Mouse (Mus musculus) hindbrain, embryonic 16.5 days (tissue): Measurements from ENCODE around the gene Fdxacb1. TPM values are rescaled to one million over a fixed set of nuclear protein-coding genes. Genes with fewer than 3 reads are reported as not detected.

Experiments
- ATAC-seq: fragments of 200-750 bp; cut with Nextera tagmentation; 2 replicates; pipeline ENCODE4 v1.8.0; 2017; ENCODE audit warnings: moderate TSS enrichment, moderate library complexity
- H3K27ac ChIP-seq: fragments of 300-500 bp; sonication (generic); 2 replicates; pipeline ENCODE4 v1.5.1; 2014; ENCODE audit warnings: low read depth, mild to moderate bottlenecking, control low read depth, low read length, moderate library complexity
- H3K27me3 ChIP-seq: fragments of 300-500 bp; sonication (generic); replicated peaks from 2 replicates; pipeline ENCODE4 v1.6.1; 2014; ENCODE audit warnings: low read length; ENCODE audit not compliant: control insufficient read depth, insufficient read depth
- H3K36me3 ChIP-seq: fragments of 300-500 bp; sonication (generic); 2 replicates; pipeline ENCODE4 v1.6.1; 2014; ENCODE audit warnings: mild to moderate bottlenecking, low read length, moderate library complexity, mixed read lengths; ENCODE audit not compliant: control insufficient read depth, insufficient read depth
- H3K4me1 ChIP-seq: fragments of 300-500 bp; sonication (generic); 2 replicates; pipeline ENCODE4 v1.6.1; 2014; ENCODE audit warnings: low read depth, low read length; ENCODE audit not compliant: control insufficient read depth, insufficient read depth
- H3K4me2 ChIP-seq: fragments of 300-500 bp; sonication (generic); 2 replicates; pipeline ENCODE4 v1.6.1; 2014; ENCODE audit warnings: mild to moderate bottlenecking, low read length, control low read depth, moderate library complexity
- H3K4me3 ChIP-seq: fragments of 300-500 bp; sonication (generic); 2 replicates; pipeline ENCODE4 v1.5.1; 2014; ENCODE audit warnings: mild to moderate bottlenecking, low read length, control low read depth, moderate library complexity
- H3K9ac ChIP-seq: fragments of 300-500 bp; sonication (generic); 2 replicates; pipeline ENCODE4 v1.6.1; 2014; ENCODE audit warnings: low read depth, mild to moderate bottlenecking, control low read depth, low read length, moderate library complexity
- H3K9me3 ChIP-seq: fragments of 300-500 bp; sonication (generic); 2 replicates; pipeline ENCODE4 v1.6.1; 2014; ENCODE audit warnings: mild to moderate bottlenecking, low read length, moderate library complexity; ENCODE audit not compliant: control insufficient read depth
- WGBS: fragments of 180-500 bp; shearing (Covaris S2); extraction: QIAGEN DNeasy Blood & Tissue Kit; methylation state at CpG from one replicate; pipeline ENCODE4 v1.1.7; 2014; 5-methylcytosine and 5-hydroxymethylcytosine counted together
- polyA plus RNA-seq: library from polyadenylated mRNA; unstranded; fragments of >200 nt; fragmentation: Nextera tagmentation; extraction: Ambion mirVana; gene quantifications from 2 replicates; pipeline ENCODE4 v1.2.1, GENCODE M21; 2015

The Fdxacb1 gene
- polyA plus RNA-seq, 1 experiment from 2014 or later = 11.1 TPM

DNA sequence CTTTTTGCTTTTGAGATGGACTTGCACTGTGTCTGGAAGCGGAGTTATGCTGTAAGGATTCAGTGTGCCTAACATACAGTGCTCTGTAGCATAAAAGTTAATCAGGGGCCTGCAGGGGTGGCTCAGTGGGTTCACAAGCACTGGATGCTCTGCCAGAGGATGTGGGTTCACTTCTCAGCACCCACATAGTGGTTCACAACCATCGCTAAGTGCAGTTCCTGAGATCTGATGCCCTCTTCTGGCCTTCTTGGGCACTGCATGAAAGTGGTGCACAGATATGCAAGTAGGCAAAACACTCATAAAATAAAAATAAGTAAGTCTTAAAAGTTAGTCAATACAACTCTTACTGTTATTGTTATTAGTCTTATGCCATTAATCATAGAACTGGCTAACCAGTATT, 14.1 kb downstream of the Fdxacb1 start:
- Histone ChIP-seq H3K9me3 (no peaks in the 10 kb centered on the region), H3K36me3 (peaks cover 56% of the 10 kb centered on the region), H3K4me1 (no peaks in the 10 kb centered on the region; the same call in 1 of the 2 replicates), H3K4me2 (no peak overlapping the region), H3K27me3 (no peaks in the 10 kb centered on the region), H3K27ac (no peak overlapping the region), H3K9ac (no peak overlapping the region), H3K4me3 (no peak overlapping the region)
- WGBS = 74% methylated on average over 2 of the region's 2 CpGs
- ATAC-seq = no peak

DNA sequence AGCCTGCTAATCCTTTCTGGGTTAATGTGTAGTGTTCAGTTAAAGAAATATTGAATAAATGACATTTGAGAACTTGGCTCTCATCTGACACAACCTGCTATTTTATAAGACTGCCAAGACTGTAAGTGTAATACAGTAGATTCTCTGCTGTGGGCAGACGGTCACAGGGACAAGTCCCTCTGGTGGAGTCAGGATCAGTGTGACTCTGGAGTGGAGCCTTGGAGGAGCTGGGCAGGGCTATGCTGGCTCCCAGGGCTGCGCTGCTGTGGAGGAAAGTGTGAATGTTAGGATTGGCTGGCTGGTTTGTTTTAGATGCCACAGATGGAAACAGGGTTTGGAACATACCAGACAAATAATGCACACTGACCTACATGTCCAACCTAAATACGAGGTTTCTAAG, 27.2 kb downstream of the Fdxacb1 start:
- 87% methylated on average over 3 of the region's 3 CpGs for WGBS
- H3K9me3 ChIP-seq = no peaks in the 10 kb centered on the region
- H3K4me1 ChIP-seq = no peaks in the 10 kb centered on the region
- no peak overlapping the region for H3K4me3 ChIP-seq
- ATAC-seq = no peak
- no peak overlapping the region for H3K27ac ChIP-seq
- H3K36me3 ChIP-seq = peaks cover 12% of the 10 kb centered on the region
- H3K9ac ChIP-seq = no peak overlapping the region
- no peaks in the 10 kb centered on the region for H3K27me3 ChIP-seq
- no peak overlapping the region for H3K4me2 ChIP-seq

DNA sequence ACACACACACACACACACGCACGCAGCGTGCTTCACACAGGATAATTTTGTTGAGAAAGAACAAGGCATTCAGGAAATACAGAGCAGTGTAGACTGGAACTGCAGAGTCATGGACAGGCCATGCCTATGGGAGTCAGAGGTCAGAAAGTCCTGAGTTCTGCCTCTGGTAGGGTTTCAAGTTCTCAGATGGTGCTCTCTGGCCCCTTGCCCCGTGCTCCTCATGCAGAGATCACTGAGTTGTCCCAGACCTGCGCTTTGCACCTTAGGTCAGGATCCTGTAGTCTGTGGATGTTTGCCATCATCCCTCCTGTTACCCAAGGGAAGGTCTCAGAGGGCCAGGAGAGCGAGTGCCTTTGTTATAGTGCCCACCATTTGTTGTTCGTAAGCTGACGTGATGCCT, 28.7 kb downstream of the Fdxacb1 start:
- no peak for ATAC-seq
- Histone ChIP-seq H3K9me3 (no peaks in the 10 kb centered on the region), H3K27ac (no peak overlapping the region), H3K27me3 (no peaks in the 10 kb centered on the region), H3K4me1 (no peaks in the 10 kb centered on the region), H3K4me2 (no peak overlapping the region), H3K9ac (no peak overlapping the region), H3K4me3 (no peak overlapping the region), H3K36me3 (peaks cover 10% of the 10 kb centered on the region)
- 88% methylated on average over 8 of the region's 8 CpGs for WGBS

DNA sequence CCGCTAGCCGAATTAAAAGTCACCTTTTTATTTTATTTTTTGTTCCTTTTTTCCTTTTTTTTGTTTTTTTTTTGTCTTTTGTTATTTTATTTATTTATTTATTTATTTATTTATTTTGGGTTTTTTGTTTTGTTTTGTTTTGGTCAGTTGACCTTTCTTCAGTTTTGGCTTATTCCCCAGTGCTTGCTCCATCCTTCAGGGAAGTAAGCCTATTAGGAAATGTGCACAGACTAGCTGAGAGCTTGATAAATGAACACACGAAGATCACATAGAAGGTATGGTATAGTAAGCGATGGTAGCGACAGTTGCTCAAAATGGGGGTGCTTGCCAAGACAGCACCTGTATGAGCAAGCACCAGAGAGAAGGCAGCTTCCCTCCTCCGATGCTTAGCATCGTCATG, 29.6 kb downstream of the Fdxacb1 start:
- Histone ChIP-seq H3K27ac (no peak overlapping the region), H3K4me3 (no peak overlapping the region), H3K4me1 (no peaks in the 10 kb centered on the region), H3K4me2 (no peak overlapping the region), H3K27me3 (no peaks in the 10 kb centered on the region), H3K9ac (no peak overlapping the region), H3K9me3 (no peaks in the 10 kb centered on the region), H3K36me3 (peaks cover 7% of the 10 kb centered on the region)
- no peak for ATAC-seq
- 93% methylated on average over 7 of the region's 7 CpGs for WGBS

DNA sequence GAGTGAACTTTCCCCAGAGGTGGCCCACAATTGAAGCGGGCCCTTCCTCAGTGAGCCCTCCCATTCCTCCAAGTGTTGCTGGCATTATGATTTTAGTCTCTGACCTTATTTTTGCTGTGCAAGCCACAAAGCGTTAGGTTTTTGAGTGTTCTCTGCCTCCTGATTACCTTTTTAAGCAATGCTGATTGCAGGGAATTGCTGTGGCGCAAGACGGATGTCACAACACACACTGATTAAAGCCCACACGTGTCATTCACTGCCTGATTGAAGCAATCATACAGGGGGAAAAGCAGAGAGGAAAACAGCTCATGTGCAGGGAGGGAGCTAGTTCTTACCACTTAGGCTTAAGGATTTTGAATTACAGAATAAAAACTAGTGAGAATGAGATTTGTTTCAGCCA, 30.3 kb downstream of the Fdxacb1 start:
- Histone ChIP-seq H3K4me1 (no peaks in the 10 kb centered on the region), H3K27ac (no peak overlapping the region), H3K4me2 (no peak overlapping the region), H3K9ac (no peak overlapping the region), H3K36me3 (peaks cover 5% of the 10 kb centered on the region), H3K4me3 (no peak overlapping the region), H3K9me3 (no peaks in the 10 kb centered on the region), H3K27me3 (no peaks in the 10 kb centered on the region)
- ATAC-seq = no peak
- 88% methylated on average over 5 of the region's 5 CpGs for WGBS

DNA sequence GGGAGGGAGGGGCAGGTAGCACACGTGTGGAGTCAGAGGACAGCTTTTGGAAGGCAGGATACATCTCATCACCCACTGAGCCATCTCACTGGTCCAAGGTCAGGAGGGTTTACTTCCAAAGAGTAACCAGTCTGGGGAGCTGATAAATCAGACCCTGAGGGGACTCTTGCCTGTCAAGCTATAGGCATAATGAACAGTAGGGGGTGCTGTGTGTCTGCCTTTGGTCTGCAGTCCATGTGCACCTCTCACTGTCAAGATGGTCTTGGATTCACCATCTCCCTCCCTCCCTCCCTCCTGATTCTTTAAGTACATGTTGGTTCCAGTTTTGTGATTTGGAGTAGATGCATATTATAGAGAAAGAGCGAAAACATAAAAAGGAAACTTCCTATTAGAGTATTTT, 32.9 kb downstream of the Fdxacb1 start:
- H3K9me3 ChIP-seq = no peaks in the 10 kb centered on the region
- H3K4me3 ChIP-seq = no peak overlapping the region
- no peaks in the 10 kb centered on the region for H3K4me1 ChIP-seq
- ATAC-seq = no peak
- WGBS = 70% methylated on average over 2 of the region's 2 CpGs
- no peak overlapping the region for H3K9ac ChIP-seq
- H3K27ac ChIP-seq = no peak overlapping the region
- H3K36me3 ChIP-seq = peaks cover 8% of the 10 kb centered on the region
- H3K27me3 ChIP-seq = no peaks in the 10 kb centered on the region
- no peak overlapping the region for H3K4me2 ChIP-seq

DNA sequence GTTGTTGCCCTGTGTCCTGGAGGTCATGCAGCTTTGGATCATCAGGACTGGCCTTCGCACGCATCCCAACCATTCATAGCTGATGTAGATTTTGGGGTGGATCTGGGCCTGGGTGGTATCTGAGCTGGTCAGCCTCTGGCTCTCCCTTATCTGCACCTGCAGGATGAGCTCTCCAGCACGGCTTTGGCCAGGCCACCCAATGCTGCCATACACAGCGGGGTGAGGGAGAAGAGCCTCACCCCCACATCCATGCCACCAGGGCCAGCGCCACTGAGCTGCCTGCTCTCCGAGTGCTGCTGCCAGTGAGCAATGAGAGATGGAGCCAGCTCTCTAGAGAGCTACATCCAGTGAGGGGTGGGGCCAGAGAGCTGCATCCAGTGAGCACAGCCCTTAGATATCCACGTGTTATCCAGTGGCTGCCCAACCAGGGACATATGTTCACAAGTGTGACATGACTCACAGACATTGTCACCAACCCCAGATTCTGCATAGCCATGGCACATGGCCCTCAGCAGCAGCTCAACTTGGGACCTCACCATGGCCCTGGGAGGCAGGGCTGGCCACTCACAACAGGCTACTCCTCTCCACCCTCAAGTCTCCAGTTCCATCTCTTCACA, 35.1 kb downstream of the Fdxacb1 start:
- 86% methylated on average over 7 of the region's 7 CpGs for WGBS
- peaks cover 8% of the 10 kb centered on the region for H3K36me3 ChIP-seq
- H3K27me3 ChIP-seq = no peaks in the 10 kb centered on the region
- ATAC-seq = no peak
- H3K27ac ChIP-seq = no peak overlapping the region
- no peak overlapping the region for H3K4me3 ChIP-seq
- no peak overlapping the region for H3K4me2 ChIP-seq
- no peaks in the 10 kb centered on the region for H3K9me3 ChIP-seq
- no peak overlapping the region for H3K9ac ChIP-seq
- H3K4me1 ChIP-seq = no peaks in the 10 kb centered on the region

DNA sequence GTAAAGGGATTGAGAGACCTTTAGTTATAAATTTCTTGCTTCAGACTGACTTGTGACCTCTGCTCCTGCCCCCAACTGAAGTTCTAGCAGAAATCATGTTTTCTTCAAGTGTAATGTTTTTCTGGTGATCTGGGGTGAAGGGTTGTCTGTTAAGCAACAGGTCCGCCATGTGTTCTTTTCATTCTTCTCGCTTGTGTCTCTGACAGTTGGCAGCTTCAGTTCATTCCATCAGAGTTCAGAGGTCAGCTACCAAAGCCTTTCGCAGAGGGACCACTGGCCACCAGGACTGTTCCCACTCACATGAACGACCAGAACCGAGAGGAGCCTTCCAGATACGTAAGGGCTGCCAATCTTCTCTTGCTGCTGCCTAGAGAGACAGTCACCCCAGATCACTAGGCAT, 40.4 kb downstream of the Fdxacb1 start:
- H3K4me2 ChIP-seq = no peak overlapping the region
- H3K4me1 ChIP-seq = no peaks in the 10 kb centered on the region
- no peak overlapping the region for H3K4me3 ChIP-seq
- H3K36me3 ChIP-seq = peaks cover 17% of the 10 kb centered on the region
- H3K9ac ChIP-seq = no peak overlapping the region
- no peaks in the 10 kb centered on the region for H3K9me3 ChIP-seq
- 79% methylated on average over 6 of the region's 6 CpGs for WGBS
- H3K27me3 ChIP-seq = no peaks in the 10 kb centered on the region
- no peak overlapping the region for H3K27ac ChIP-seq
- ATAC-seq = no peak

DNA sequence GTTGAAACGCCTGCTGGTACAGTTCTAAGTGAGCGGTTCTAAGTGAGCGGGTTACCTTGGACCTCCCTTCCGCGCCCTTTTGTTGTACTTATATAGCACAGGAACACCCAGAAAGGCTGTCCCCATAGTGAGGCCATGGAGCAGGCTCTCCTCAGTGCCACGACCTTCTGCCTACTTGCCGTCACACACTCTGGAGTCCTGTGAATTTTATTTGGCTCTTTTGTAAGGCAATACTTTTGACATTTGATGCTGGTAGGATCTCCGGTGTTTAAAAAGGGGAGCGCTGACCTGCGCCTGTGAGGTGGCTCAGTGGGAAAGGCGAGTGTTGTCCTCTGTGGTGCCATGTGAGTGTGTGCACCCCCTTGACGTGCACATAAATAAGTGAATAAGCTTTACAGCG, 41.1 kb downstream of the Fdxacb1 start:
- no peaks in the 10 kb centered on the region for H3K4me1 ChIP-seq
- H3K27ac ChIP-seq = no peak overlapping the region
- H3K4me2 ChIP-seq = no peak overlapping the region
- H3K27me3 ChIP-seq = no peaks in the 10 kb centered on the region
- ATAC-seq = no peak
- H3K9me3 ChIP-seq = no peaks in the 10 kb centered on the region
- peaks cover 16% of the 10 kb centered on the region for H3K36me3 ChIP-seq
- H3K4me3 ChIP-seq = no peak overlapping the region
- no peak overlapping the region for H3K9ac ChIP-seq
- 90% methylated on average over 13 of the region's 13 CpGs for WGBS

DNA sequence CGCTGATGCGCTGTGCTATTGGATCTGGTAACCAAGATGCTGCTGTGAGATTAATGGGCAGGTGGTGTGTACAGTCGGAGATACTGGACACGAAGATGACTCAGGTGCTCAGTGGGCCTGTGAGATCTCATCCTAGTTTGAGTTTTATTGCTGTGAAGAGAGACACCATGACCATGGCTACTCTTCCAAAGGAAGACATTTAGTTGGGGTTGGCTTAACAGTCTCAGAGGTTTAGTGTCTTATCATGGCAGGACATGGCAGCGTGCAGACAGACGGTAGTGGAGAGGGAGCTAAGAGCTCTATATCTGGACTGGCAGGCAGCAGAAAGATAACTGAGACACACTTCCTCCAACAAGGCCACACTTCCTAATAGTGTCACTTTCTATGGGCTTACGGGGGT, 43.2 kb downstream of the Fdxacb1 start:
- no peaks in the 10 kb centered on the region for H3K4me1 ChIP-seq
- H3K4me3 ChIP-seq = no peak overlapping the region
- no peak for ATAC-seq
- H3K4me2 ChIP-seq = no peak overlapping the region
- H3K27me3 ChIP-seq = no peaks in the 10 kb centered on the region
- peaks cover 14% of the 10 kb centered on the region for H3K36me3 ChIP-seq
- no peaks in the 10 kb centered on the region for H3K9me3 ChIP-seq
- H3K27ac ChIP-seq = no peak overlapping the region
- no peak overlapping the region for H3K9ac ChIP-seq
- WGBS = 97% methylated on average over 7 of the region's 7 CpGs
